Mouse (Mus musculus): ENCODE results near the gene BC147527.
"Not testable (repeated sequence)": the region's sequence is repeated elsewhere in the genome, so short reads cannot be mapped to it uniquely, and the experiment has no call there.

The BC147527 gene

GRCm38 (mm10) chr13:120299991-120300442, at the start of gene BC147527:
Gene BC147527 (plus strand): TSS chr13:120300392.
- DNase-seq, result no peak

- not testable (repeated sequence) for DNase-seq
Observed at GRCm38 (mm10) chr13:120251208-120251924, 48.8 kb upstream of the BC147527 start.

GRCm38 (mm10) chr13:120258817-120259658, 41.2 kb upstream of the BC147527 start:
- not testable (repeated sequence) for DNase-seq

- not testable (repeated sequence) for DNase-seq
Observed at GRCm38 (mm10) chr13:120259718-120260117, 40.5 kb upstream of the BC147527 start.

GRCm38 (mm10) chr13:120262870-120263269, 37.3 kb upstream of the BC147527 start, which contains the start of gene AF067061:
Gene AF067061 (plus strand): TSS chr13:120263114.
- not testable (repeated sequence) for DNase-seq

- DNase-seq, result not testable (repeated sequence)
Observed at GRCm38 (mm10) chr13:120277837-120278236, 22.4 kb upstream of the BC147527 start.

GRCm38 (mm10) chr13:120278784-120279183, 21.4 kb upstream of the BC147527 start:
- no peak for DNase-seq

GRCm38 (mm10) chr13:120299324-120299894, 783 bp upstream of the BC147527 start:
- no peak for DNase-seq

- DNase-seq, result no peak
Observed at GRCm38 (mm10) chr13:120300853-120301252, 661 bp downstream of the BC147527 start.

GRCm38 (mm10) chr13:120310749-120311148, 10.6 kb downstream of the BC147527 start:
- no peak for DNase-seq

GRCm38 (mm10) chr13:120313584-120313983, 13.4 kb downstream of the BC147527 start:
- no peak for DNase-seq

- DNase-seq, result not testable (repeated sequence)
Observed at GRCm38 (mm10) chr13:120316578-120316977, 16.4 kb downstream of the BC147527 start, which contains the start of gene Tcstv3. Gene Tcstv3 (plus strand): TSS chr13:120316878.

GRCm38 (mm10) chr13:120320183-120320582, 20.0 kb downstream of the BC147527 start:
- DNase-seq, result no peak

GRCm38 (mm10) chr13:120320721-120321120, 20.5 kb downstream of the BC147527 start:
- no peak for DNase-seq
